Mouse (Mus musculus) CD4-positive helper T cell, adult 2 months (primary cell): Measurements from ENCODE around the gene Trpm2.

ENCODE experiments used
- DNase-seq: peaks from one replicate; pipeline ENCODE4 v3.0.0-alpha.2; 2012; ENCODE audit warnings: low read depth, missing footprints, low spot score

Trpm2 gene

DNA sequence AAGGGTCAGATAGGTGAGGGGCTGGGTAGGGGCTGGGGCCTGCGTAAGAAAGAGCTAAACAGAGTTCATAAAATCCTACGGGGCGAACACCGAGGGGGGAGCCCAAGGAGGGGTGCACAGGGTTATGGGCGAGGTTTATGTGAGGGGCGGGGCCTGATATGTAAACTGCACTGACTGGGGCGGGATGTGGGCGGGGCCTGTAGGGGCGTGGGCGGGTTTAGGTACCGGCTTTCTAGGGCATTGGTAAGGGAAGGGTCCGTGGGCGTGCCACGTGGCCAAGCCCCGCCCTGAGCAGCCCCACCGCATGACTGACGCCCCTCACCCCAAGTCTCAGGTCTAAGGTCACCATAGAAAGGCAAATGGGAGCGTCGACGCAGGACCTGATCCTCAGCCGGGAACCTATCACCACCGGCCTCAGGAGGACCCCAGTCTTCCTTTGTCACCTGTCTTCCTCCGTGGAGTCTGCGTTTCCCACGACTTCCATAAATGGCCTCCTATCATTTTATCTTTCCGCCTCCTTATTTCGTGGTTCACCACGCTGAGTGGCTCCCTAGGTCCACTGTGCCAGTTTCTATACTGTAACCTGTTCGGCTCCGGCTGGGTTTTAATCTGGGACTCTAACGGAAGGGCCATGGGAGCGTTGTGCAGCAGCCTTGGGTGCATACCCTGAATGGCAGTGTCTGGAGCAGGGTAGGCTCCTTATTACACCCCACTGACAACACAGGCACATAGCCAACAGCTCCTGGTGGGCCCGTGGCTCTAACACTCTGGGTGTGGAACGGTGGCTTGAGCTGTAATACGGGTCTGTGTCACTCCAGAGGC lies 67.3 kb downstream of the Trpm2 start:
- DNase-seq: peak; percentile 65

DNA sequence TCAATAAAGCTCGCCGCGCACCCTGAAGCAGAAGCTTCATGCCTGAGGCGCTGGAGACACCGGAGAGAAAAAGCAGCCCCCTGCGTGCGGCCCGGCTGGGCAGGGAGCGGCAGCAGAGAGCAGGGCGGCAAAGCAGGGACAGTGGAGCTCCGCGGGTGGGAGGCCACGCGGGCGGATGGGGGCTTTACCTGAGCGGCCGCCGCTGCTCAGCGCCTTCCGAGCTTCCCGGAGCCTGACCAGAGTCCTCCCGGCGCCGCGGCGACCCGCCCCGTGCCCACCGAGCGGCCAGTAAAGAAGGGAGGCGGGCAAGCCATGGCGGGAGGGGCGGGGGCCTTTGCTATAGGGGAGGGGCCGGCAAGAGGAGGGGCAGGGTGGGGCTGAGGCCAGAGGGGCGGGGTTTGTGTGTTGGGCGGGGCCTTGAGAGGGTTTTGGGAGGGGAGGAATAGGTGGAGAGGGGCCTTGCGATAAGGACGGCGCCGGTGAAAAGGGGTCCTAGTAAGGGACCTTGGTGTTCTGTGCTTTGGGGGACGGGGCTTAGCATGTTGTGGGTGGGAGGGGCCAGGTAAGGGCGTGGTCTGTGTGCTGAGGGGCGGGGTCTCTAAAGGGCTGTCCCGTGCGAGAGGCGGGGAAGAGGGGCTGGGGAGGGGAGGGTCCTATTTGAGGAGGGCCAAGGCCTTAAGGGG lies 68.0 kb downstream of the Trpm2 start, which contains the start of gene Lrrc3:
Gene Lrrc3, minus strand, starts transcription at position 326 of the 683 bp plus-strand sequence.
- peak; percentile 49 for DNase-seq

DNA sequence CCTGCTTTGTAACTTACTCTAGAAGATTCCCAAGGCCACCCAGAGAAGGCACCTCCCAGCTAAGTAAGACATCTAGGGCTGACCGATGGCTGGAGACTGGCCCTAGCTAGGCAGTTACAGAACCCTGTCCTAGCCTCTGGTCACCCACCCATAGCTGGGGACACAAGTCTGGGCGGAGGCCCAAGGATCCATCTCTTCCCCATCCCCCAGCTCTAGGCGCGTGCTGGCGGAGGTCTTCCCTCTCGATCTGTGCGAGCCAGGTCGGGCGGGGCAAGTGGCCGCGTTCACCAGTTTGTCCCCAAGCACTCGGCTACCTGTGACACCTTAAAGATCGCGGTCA lies 68.5 kb downstream of the Trpm2 start:
- no peak for DNase-seq

DNA sequence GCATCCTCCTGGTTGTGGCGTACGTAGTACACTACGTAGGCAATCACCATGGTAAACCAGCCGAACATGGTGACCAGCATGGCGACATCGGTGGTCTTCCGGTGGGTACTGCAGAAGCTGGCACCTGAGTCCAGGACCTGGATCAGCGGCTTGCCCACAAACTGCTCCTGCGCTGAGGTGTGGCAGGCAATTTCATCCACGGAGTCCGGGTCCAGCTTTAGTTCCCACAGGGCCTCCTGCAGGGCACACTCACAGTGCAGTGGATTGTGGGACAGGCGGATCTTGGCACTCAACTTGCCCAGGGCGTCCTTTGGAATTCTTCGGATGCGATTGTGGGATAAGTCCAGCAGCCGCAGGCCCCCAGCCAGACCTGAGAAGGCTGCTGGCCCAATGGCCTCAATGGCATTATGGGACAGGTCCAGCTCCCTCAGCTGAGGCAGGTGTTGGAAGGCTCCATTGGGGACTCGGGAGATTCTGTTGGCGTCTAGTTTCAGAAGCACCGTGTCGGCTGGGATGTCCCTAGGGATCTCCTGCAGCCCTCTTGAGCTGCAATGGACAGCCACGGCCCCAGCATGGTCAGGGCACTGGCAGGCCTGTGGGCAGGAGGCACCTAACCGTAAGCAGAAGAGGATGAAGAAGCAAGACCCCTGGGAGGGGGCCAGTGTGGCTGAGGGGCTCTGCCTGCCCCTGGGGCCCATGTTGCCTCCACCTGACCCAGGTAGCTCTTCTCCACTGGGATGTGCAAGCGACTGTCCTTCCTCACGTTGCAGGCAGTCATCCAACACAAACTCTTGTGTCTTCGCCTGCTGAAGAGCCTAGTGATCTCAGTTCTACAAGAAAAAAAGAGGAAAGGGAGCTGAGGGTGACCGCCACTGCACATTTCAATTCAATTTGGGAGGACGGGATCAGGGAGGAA lies 69.2 kb downstream of the Trpm2 start:
- DNase-seq: no peak

DNA sequence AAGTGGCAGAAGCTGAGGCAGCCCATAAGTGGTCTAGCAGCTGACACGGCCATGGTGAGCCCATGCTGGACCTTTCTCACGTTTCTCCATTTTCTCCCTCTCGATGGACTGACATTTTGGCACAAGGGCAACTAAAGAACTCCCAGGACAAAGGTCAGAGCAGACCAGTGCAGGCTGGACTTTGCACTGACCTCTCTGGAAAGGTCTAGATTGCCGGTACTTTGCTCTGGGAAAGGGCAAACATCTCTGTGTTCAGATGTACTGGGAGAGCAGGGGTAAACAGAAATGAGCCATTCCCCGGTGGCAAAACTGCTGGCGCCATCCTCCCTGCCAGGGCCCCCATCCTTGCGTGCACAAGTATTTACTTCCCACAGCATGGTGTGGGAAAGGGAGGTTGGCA lies 70.2 kb downstream of the Trpm2 start:
- no peak for DNase-seq

DNA sequence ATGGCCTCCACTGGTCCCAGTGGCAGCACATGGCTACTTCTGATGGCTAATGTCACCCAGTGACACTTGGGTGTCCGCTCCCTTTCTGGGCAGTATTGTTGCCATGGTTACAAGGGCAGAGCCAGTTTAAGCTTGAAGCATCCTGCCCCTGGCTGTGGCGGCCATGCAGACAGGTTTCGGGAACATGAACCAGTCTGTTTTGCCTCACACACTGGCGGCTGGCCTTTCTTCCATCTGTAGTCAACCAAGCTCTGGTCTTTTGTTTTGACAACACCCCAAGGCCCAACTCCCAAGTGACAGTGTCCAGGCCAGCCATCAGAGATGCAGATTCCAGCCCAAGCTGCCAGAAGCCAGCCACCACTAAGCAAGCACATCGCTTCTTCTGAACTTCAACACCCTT lies 74.8 kb downstream of the Trpm2 start:
- no peak for DNase-seq

DNA sequence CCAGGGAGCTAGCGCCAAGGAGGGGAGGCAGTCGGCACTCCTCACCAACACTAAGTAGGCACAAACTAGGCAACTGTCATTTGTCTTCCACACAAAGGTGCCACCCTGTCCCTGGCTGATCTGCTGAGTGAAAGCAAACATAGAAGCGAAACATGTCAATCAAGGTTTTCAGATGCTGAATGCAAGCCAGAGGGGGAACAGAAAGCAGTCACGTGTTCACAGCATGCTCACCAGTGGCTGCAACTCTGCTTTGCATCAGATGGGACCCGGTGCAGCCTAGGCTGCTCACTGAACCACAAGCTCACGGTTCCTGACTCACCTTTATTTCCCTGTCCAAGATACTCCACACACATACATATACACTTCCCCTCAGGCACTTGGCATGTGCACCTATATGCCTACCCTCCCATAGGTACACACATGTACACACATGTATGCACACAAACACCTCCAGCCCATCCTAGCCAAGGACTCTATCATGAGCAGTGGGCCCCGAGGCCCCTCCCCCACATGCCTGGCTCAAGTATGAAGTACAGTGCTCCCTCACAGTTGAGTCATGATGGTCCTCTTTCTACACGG lies 79.3 kb downstream of the Trpm2 start:
- DNase-seq: no peak

DNA sequence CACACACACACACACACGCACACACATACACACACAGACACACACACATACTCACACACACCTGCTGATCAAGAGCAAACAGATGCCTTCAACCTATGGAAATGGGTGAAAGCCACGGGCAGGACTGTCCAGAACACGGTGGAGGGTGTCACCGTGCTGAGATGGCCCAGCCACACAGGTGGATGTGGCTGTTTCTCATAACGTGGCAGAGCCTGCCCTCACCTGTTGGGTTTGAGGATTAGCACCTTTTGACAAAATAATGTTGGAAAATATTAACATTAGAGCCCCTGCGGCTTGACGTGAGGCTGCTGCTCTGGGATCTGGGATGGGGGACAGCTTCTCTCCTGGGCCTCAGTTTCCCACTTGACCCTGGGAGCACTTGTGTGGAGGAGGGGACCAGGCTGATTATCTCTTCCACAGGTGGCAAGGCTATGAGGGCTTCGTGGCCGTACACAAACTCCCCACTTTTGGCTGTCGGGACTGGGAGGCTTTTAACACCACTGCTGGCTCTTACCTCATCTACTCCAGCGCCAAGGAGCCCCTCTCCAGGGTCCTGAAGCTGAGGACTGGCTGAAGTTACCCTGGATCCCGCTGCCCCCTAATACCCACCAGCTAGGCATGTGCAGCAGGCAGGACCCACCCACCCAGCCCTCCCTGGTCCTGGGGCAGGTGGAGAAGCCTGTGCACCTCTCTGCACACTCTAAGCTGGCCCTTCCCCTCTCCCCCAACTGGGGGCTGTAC lies 84.2 kb downstream of the Trpm2 start:
- DNase-seq: no peak

DNA sequence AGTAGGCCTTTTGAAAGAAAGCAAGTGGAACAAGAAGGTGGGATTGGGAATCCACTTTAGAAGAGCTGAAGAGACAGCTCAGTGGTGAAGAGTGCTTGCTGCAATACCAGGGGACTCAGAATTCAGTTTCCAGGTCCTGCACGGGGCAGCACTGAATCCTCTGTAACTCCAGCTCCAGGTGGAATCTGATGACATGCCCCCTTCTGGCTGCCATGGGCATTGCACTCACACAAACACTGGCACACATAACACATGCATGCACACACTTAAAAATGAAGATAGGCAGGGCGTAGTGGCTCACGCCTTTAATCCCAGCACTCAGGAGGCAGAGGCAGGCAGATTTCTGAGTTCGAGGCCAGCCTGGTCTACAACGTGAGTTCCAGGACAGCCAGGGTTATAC lies 87.8 kb downstream of the Trpm2 start:
- DNase-seq: no peak

DNA sequence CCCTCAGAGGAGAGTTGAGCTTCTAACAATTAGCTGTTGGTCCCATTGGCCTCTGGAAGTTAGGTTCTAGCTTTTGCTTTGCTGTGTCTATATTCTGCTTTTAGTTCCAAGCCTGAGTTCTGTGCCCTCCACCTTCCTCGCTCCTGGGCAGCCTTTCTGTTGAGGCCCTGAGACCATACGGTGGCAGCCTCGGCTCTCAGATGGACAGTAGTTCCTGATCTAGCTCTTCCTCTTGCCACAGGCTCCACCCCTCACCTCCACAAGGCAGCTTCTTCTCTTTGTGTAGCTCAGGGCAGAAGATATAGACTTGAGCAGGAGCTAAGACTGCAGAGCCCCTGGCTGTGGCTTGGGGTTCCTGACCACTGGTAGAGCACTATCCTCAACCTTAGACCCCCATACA lies 90.1 kb downstream of the Trpm2 start:
- DNase-seq: no peak

DNA sequence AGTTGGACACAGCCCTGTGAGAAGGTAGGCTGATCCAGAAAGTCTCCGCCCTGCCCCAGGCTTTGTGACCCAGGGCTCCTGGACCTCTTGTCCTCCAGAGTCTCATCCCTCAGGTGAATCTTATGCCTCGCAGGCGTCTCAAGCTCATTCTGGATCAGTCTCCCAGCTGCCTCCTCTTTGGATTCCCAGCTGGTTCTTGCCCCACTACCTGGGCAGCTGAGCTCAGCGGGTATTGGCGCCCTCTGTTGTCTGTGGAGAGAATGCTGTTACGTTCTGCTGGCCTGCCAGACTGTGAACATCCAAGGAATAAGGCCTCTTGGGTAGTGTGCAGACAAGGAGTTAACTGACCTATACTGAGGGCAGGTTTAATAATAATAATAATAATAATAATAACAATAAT lies 91.4 kb downstream of the Trpm2 start:
- no peak for DNase-seq

DNA sequence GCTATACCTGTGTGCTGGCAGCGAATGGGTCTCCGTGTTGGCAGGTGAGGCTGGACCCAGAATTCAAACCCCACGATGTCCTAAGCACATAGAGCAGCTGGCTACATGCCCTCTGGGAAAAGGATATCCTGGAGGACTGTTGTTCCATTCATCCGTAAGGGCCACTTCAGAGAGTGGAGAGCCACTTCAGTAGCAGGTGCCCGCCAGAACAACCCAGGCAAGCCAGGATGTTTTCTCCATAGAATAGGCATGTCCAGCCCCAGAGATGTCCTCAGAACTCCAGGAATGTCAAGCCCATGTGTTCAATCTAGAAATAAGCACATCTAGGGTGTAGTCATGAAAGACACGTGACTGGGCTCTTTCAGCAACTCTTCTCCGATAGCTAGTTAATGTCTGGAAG lies 100.7 kb downstream of the Trpm2 start:
- DNase-seq: no peak

DNA sequence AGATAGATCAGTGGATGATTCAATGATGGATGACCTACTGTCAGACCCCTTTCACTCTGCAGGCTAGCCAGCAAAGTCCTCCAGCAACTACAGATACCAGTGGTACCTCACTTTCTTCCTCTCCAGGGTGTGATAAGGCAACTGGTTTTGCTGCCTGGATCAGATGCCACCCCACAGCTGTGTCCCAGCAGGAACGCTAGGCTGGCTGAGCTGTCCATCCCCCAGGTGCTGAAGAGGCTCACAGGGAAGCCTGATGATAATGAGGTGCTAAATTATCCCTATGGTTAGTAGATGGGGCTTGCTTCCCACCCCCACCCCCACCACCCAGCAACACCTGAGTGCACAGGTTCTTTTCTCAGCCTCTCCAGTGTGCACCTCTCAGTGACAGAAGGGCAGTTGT lies 102.8 kb downstream of the Trpm2 start:
- no peak for DNase-seq

DNA sequence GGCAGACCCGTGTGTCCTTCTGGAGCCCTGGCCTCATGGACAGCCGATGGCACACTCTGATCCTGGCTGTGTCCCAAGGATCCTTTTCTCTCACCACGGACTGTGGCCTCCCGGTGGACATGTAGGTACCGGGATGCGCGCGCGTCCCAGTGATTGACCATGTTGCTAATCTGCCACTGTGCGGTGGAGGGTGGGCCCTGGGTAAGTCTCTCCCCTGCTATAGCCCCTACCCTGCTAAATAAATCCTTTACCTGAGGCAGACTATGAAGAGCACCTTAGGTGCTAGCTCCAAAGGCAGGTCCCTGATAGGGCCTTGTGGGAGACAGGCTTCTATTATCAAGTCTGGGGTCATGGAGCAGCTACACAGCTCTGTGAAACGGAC lies 105.6 kb downstream of the Trpm2 start:
- no peak for DNase-seq

DNA sequence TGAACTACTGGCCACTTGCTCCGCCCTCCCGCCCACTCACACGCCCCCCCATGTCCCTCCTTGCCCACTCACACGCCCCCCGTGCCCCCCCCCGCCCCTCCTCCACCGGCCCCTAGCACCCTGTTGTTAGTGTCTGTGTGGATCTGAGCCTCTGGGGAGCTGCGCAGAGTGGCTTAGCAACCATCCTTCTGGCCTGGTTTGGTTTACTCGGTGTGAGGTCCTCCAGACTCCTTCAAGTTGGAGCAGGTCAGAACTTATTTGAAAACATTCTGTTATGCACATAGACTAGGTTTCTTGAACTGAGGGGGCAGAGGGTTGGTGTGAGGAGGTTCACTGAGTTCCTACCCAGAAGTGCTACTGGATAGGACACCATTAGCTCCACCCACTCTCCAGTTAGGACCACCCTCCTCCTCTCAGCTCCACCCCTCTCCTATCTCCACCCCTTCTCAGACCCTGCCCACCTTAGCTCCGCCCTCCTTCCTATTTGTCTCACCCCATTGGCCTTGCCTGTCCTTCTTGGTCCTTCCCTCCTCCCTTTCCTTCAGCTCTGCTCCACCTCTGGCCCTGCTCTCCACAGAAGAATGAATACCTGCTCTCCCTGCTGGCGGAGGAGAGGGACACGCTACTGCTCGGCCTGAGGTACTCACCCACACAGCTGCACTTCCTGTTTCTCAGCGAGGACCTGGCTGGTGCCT lies 106.1 kb downstream of the Trpm2 start:
- DNase-seq: peak; percentile 69

DNA sequence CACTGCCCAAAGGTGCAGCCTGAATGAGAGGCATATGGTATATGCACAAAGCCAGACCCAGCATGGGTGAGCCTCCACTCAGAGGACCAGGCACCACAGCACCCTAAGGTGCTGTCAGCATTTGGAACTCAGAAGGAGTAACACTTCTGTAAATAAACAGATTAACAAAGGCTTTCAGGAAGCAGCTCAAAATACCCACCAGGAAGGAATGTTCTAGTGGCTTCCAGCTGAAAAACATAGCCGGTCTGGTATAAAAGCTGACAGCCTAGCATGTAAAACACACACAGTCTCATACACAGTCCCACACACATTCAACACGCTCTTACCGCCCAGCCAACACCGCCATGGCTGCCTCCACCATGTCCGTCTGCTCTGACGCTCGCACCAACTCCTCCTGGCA lies 108.7 kb downstream of the Trpm2 start, which contains the start of gene Gm3285:
Gene Gm3285, plus strand, starts transcription at position 301 of the 400 bp plus-strand sequence.
- DNase-seq: no peak
